In the genomic region with DNA sequence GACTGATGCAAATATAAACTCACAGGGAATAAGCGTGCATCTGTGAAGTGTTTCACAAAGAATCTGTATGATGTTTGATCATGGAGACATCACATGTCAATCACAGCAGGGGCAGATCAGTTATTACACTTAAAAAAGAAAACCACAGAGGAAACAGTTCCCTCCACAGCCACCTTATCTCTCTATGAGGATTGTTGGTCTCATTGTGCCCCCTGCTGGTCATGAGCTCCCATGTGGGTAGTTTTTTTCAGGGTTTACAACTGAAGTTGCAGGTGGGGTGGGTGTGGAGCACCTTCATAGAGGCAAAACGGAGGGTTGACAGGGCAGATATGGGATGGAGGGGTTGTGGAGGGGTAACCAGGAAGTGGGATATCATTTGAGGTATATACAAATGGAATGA, we compare ENCODE assay signal across 9 mouse cellular contexts.
A peak's percentile ranks its signal among the peaks of the same experiment; 100 is the strongest.
DNase-seq lines count a peak whose midpoint lies in the region; ATAC-seq lines count a peak whose summit lies in the region.
"Had no signal": no experiment of that assay in that cellular context is flagged by ENCODE, and none has a peak within 500 bp of the region (broad histone marks: within the 10 kb centered on the region; RNA-seq: fewer than 3 reads in every experiment).

No protein-coding gene starts in this region.

- no peak overlapping the region for H3K27ac ChIP-seq in midbrain, embryonic 14.5 days (replicated peaks; ENCODE audit: low read depth, low read length)
- H3K27ac ChIP-seq: neural tube, embryonic 12.5 days had no signal

- 72% methylated on average over 2 of the region's 2 CpGs for WGBS in midbrain, embryonic 14.5 days

- H3K4me3 ChIP-seq in midbrain, embryonic 14.5 days (replicated peaks; ENCODE audit: low read depth, low read length), result no peak overlapping the region
- H3K4me3 ChIP-seq: neural tube, embryonic 12.5 days had no signal

- peaks cover 19% of the 10 kb centered on the region for H3K9me3 ChIP-seq in midbrain, embryonic 14.5 days (ENCODE audit: control insufficient read depth, low read length)

- ATAC-seq in granulocyte monocyte progenitor cell, adult 5-6 weeks (replicated peaks; ENCODE audit: poor library complexity, severe bottlenecking), result peak; percentile 97
- no peak for ATAC-seq in midbrain, embryonic 14.5 days (ENCODE audit: low FRiP score, low TSS enrichment)

- H3K9ac ChIP-seq in midbrain, embryonic 14.5 days (replicated peaks; ENCODE audit: low read length), result no peak overlapping the region
- H3K9ac ChIP-seq: neural tube, embryonic 12.5 days had no signal

- no peaks in the 10 kb centered on the region for H3K4me1 ChIP-seq in midbrain, embryonic 14.5 days (ENCODE audit: control insufficient read depth, insufficient read depth, low read length)
- H3K4me1 ChIP-seq: neural tube, embryonic 12.5 days had no signal

- H3K36me3 ChIP-seq in midbrain, embryonic 14.5 days (ENCODE audit: control insufficient read depth, insufficient read depth, low read length), result no peaks in the 10 kb centered on the region
- H3K36me3 ChIP-seq: neural tube, embryonic 12.5 days had no signal

- H3K27me3 ChIP-seq in midbrain, embryonic 14.5 days (ENCODE audit: control insufficient read depth, insufficient read depth, low read length), result no peaks in the 10 kb centered on the region
- H3K27me3 ChIP-seq: neural tube, embryonic 12.5 days had no signal

- DNase-seq in 416B (ENCODE audit: low read depth), result peak; percentile 82
- peak; percentile 56 to 83 for DNase-seq in CD8-positive naive resting alpha-beta T cell, adult 2 months (ENCODE audit: low read depth in 2 of 2, low spot score in 2 of 2)
- DNase-seq in spleen, postnatal 4 days (ENCODE audit: low spot score in 2 of 2), result peak; percentile 59 to 80
- DNase-seq in right cerebral cortex, adult 18-20 months, result no peak
- no peak for DNase-seq in midbrain, embryonic 14.5 days
- no peak for DNase-seq in cerebellum, adult 9-10 months

- H3K4me2 ChIP-seq in midbrain, embryonic 14.5 days (ENCODE audit: low read length), result no peak overlapping the region
- H3K4me2 ChIP-seq: liver, embryonic 11.5 days; neural tube, embryonic 12.5 days had no signal

Comparison
In these comparisons a context has a peak if more than half of its experiments do, and no peak if none do; other contexts are left out.
1. DNase-seq: peak in 416B (single experiment), CD8-positive naive resting alpha-beta T cell, adult 2 months (2 of 2) and spleen, postnatal 4 days (2 of 2); none in right cerebral cortex, adult 18-20 months (single experiment), midbrain, embryonic 14.5 days (single experiment) and cerebellum, adult 9-10 months (single experiment).